Mouse (Mus musculus): ENCODE measurements around the gene Luzp1. TPM values are rescaled to one million over a fixed set of nuclear protein-coding genes. Genes with fewer than 3 reads are reported as not detected.

The Luzp1 gene
- polyA plus RNA-seq, 1 experiment from 2014 or later, result 115 TPM

DNA sequence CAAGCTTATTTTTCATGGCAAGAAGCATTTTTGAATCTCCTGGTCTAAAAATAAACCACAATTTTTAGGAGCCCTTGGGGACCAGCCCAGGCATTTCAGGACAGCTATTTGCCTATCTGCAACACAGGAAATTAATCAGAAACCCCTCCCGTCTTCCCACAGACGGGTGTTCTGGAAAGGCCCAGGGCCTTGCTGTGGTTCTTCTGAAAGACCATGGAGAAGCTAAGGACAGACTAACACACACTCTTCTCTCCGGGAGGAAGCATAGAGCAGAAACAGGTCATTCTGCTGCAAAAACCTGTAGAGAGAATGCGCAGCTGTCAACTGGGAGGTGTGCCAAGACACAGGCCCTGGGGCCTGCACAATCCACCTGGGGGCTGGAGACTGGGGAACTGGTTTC lies 3.3 kb upstream of the Luzp1 start:
- Histone ChIP-seq H3K4me1 (replicated peaks) (peaks cover 36% of the 10 kb centered on the region), H3K9ac (no peak overlapping the region), H3K27me3 (replicated peaks) (no peaks in the 10 kb centered on the region), H3K4me2 (replicated peaks) (no peak overlapping the region), H3K4me3 (replicated peaks) (no peak overlapping the region), H3K36me3 (no peaks in the 10 kb centered on the region), H3K27ac (peak overlapping the region; percentile 15; the same call in 1 of the 2 replicates), H3K9me3 (no peaks in the 10 kb centered on the region)
- ATAC-seq, result no peak
- WGBS, result 38% methylated on average over 4 of the region's 4 CpGs

DNA sequence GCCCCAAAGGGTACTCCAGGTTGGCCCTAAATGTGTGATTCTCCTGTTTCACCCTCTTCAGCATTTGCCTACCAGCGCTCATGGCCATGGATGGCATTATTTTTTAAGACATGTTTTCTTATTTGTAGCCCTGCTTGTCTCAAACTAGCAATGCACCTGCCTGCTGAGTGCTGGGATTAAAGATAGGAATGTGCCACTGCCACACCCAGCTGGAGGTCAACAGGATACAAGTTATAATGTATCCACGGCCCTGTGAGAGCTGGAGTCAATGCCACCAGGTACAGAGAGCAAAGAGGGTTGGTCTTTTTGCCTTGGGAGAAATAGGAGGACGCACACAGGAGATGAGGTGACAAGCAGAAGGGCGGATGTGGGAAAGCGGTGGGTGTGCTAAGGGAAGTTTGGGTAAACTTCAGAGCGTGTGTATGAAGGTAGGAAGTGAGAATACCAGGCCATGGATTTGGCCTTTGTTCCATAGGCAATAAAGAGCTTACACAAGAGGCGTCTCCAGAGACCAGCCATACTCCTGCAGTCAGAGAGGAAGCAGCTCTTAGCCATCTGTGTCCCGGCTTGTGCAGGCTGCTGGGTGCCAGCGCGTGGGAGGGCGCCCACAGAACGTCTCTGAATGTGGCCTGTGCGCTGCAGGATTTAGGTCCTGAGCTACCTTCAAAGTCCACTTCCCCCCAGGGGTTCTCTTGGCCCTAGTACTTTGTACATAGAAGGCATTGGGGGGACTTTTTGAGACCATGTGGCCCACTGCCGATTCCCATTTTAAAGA lies 821 bp upstream of the Luzp1 start:
- ATAC-seq, result peak; percentile 67

DNA sequence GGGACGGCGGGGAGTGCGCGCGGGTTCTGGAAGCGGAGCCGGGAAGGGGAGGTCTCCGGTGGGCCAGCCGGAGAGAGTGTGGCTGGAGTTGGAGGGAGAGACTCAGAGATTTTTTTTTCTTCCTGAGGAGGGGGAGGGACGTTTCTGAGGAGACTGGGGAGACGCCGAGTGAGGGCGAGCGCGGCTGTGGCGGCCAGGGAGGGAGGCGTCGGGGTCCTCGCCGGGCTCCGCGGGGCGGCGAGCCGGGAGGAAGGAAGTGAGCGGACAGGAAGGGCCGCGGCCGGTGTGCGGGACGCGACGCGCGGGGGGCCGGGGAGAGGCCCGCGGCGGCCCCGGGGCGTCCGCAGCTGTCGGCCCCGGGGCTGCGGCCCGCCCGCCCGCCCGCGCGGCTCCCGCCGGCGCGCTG lies 383 bp downstream of the Luzp1 start:
- Histone ChIP-seq H3K27ac (peak overlapping the region; percentile 99), H3K27me3 (replicated peaks) (no peaks in the 10 kb centered on the region), H3K4me1 (replicated peaks) (peaks cover 22% of the 10 kb centered on the region), H3K36me3 (no peaks in the 10 kb centered on the region), H3K9me3 (no peaks in the 10 kb centered on the region), H3K4me2 (replicated peaks) (peak overlapping the region; percentile 60), H3K9ac (peak overlapping the region; percentile 76), H3K4me3 (replicated peaks) (peak overlapping the region; percentile 94)
- WGBS, result under 1% methylated on average over 44 of the region's 55 CpGs
- ATAC-seq, result peak; percentile 78

More for the DNA sequence above, 821 bp upstream of the Luzp1 start:
- peak overlapping the region; percentile 94; the same call in 1 of the 2 replicates for H3K4me3 ChIP-seq (replicated peaks)
- H3K9me3 ChIP-seq, result no peaks in the 10 kb centered on the region
- H3K9ac ChIP-seq, result no peak overlapping the region
- peak overlapping the region; percentile 99 for H3K27ac ChIP-seq
- H3K27me3 ChIP-seq (replicated peaks), result no peaks in the 10 kb centered on the region
- H3K4me1 ChIP-seq (replicated peaks), result peaks cover 25% of the 10 kb centered on the region
- WGBS, result 60% methylated on average over 14 of the region's 14 CpGs
- H3K36me3 ChIP-seq, result no peaks in the 10 kb centered on the region
- peak overlapping the region; percentile 60 for H3K4me2 ChIP-seq (replicated peaks)

DNA sequence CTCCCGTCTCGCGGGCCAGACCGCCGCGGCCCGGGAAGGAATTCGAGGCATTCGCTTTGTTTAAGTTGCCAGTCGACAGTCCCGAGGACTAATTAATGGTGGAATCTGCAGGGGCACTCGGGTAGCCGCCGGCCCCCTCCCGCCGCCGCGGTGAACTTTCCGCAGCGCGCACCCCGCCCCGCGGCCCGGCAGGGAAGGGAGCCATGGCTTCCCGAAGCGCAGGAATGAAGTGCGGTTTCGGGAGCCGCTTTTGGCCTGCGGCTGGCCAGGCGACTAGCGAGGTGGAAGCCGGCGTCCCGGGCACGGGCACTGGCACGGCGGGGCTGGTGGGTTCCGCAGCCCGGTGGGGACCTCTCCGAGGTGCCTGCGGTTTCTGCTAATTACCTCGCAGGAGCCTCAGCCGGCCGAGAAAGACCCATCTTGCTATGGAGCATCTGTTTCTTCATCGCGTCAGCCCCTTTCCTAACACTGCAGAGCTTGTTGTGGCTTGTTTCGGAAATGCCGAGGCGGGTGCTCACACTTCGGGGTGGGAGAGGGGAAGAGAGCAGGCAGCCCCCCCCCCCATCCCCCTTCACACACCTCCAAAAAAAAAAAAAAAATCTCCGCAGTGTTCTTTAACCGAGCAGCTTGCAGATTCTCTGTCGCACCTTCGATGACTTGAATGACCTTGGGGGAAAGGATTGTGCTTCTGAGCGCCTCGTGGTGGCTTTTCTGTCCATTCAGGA lies 948 bp downstream of the Luzp1 start:
- under 1% methylated on average over 58 of the region's 58 CpGs for WGBS
- ATAC-seq, result peak; percentile 33
- Histone ChIP-seq H3K9ac (peak overlapping the region; percentile 76), H3K4me2 (replicated peaks) (peak overlapping the region; percentile 60), H3K4me3 (replicated peaks) (peak overlapping the region; percentile 94), H3K27ac (peak overlapping the region; percentile 99), H3K4me1 (replicated peaks) (peaks cover 20% of the 10 kb centered on the region), H3K36me3 (no peaks in the 10 kb centered on the region), H3K9me3 (no peaks in the 10 kb centered on the region), H3K27me3 (replicated peaks) (no peaks in the 10 kb centered on the region)

DNA sequence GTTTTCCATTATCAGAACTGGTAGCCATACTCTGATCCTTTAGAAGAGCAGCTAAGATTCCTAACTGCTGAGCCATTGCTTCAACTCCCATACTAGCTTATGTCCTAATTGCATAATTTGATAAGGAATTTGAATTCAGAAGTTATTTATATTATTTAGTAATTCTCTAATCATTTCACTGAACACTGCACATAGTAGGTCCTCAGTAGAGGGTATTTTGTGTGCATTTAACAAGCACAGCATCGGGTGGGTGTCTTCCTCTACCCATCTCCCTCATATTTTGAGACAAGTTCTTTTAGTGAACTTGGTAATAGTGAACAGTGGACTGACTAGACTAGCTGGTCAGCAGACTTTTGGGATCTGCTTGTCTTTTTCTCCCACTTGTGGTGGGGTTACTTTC lies 7.1 kb downstream of the Luzp1 start:
- 0 out of 2 replicates have a peak, but pooled peaks cover 3% of the 10 kb centered on the region for H3K4me1 ChIP-seq (replicated peaks)
- no peak overlapping the region for H3K4me2 ChIP-seq (replicated peaks)
- WGBS, result 93% methylated on average over 1 of the region's 1 CpGs
- no peaks in the 10 kb centered on the region for H3K27me3 ChIP-seq (replicated peaks)
- H3K36me3 ChIP-seq, result no peaks in the 10 kb centered on the region
- H3K9me3 ChIP-seq, result no peaks in the 10 kb centered on the region
- H3K9ac ChIP-seq, result no peak overlapping the region
- ATAC-seq, result no peak
- H3K27ac ChIP-seq, result no peak overlapping the region
- no peak overlapping the region for H3K4me3 ChIP-seq (replicated peaks)

DNA sequence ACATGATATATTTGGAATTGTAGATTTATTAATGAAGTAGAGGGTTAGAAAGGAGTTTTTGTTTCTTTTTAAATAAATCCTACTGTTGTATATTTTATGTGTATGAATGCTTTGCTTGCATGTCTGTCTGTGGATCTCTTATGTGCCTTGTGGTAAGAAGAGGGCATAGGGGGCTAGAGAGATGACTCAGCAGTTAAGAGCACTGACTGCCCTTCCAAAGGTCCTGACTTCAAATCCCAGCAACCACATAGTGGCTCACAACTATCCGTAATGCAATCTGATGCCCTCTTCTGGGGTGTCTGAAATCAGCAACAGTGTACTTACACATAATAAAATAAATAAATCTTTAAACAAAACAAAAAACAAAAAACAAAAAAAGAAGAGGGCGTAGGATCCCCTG lies 17.0 kb downstream of the Luzp1 start:
- no peak overlapping the region for H3K4me3 ChIP-seq (replicated peaks)
- no peak overlapping the region for H3K27ac ChIP-seq
- no peak for ATAC-seq
- 91% methylated on average over 2 of the region's 2 CpGs for WGBS
- no peaks in the 10 kb centered on the region for H3K9me3 ChIP-seq
- H3K4me2 ChIP-seq (replicated peaks), result no peak overlapping the region
- H3K4me1 ChIP-seq (replicated peaks), result no peaks in the 10 kb centered on the region
- no peaks in the 10 kb centered on the region for H3K27me3 ChIP-seq (replicated peaks)
- H3K9ac ChIP-seq, result no peak overlapping the region
- no peaks in the 10 kb centered on the region for H3K36me3 ChIP-seq

DNA sequence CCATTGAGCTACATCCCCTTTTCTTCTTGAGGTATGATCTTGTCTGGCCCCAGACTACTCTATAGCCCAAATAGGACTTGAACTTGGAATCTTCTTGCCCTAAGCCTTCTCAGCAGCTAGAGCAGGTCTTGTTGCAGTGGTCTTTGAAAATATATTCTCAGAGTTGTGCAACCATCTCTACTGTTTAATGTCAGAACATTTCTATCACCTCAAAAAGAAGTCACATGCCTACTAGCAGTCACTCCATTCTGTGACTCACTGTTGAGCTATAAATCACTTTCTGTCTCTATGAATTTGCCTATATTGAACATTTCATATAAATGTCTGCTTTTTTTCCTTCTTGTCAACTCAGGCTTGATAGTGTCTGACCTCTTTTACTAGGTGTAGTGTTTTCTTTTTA lies 26.4 kb downstream of the Luzp1 start:
- Histone ChIP-seq H3K9ac (no peak overlapping the region), H3K4me1 (replicated peaks) (peaks cover 4% of the 10 kb centered on the region), H3K4me2 (replicated peaks) (no peak overlapping the region), H3K4me3 (replicated peaks) (no peak overlapping the region), H3K9me3 (no peaks in the 10 kb centered on the region), H3K27ac (no peak overlapping the region), H3K27me3 (replicated peaks) (no peaks in the 10 kb centered on the region), H3K36me3 (no peaks in the 10 kb centered on the region)
- ATAC-seq, result no peak

DNA sequence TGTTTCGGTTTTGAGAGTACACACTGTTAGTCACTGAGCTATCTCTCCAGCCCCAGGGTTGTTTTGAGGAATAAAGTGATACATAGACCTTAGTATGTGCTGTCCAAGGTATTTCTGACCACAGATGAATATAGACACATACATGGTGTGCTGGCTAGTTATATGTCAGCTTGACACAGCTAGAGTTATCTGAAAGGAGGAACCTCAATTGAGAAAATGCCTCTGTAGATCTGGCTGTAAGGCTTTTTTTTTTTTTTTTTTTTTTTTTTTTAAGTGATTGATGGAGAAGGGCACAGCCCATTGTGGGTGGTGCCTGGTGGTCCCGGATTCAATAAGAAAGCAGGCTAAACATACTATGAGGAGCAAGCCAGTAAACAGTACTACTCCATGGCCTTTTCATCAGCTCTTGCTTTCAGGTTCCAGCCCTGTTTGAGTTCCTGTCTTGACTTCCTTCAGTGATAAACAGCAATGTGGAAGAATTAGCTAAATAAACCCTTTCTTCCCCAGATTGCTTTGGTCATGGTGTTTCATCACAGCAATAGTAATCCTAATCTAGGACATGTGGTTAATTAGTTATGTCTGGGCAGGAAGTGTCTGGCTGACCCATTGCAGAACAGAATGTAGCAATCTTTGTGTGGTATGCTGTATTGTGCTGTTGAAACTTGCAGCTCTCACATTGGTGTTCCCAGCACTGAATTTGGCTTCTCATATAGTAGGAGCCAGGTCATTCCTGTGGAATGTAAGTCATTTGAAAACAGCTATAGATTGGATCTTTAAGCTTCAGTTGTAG lies 36.1 kb downstream of the Luzp1 start:
- H3K4me1 ChIP-seq (replicated peaks), result no peaks in the 10 kb centered on the region
- H3K27ac ChIP-seq, result no peak overlapping the region
- 60% methylated on average over 2 of the region's 2 CpGs for WGBS
- no peak overlapping the region for H3K4me2 ChIP-seq (replicated peaks)
- no peaks in the 10 kb centered on the region for H3K9me3 ChIP-seq
- no peak for ATAC-seq
- H3K9ac ChIP-seq, result no peak overlapping the region
- no peaks in the 10 kb centered on the region for H3K36me3 ChIP-seq
- no peak overlapping the region for H3K4me3 ChIP-seq (replicated peaks)
- H3K27me3 ChIP-seq (replicated peaks), result no peaks in the 10 kb centered on the region

DNA sequence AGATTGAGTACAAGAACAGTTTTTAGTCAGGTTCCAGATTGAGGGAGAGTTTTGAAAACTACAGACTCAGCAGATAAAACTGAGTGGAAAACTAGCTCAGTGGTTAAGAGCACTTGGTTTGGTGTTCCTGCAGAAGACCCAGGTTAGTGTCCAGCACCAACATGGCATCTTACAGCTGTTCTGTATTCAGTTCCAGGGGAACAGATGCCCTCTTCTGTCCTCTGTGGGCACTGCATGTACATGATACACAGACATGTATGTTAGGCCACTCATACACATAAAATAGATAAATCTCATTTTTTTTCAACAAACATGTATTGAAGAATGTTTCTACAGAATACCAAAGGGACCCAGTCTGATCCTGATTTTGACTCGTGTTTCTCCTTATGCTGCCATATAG lies 40.3 kb downstream of the Luzp1 start:
- H3K9me3 ChIP-seq, result no peaks in the 10 kb centered on the region
- 80% methylated on average over 1 of the region's 1 CpGs for WGBS
- H3K27ac ChIP-seq, result no peak overlapping the region
- no peak overlapping the region for H3K9ac ChIP-seq
- no peaks in the 10 kb centered on the region for H3K36me3 ChIP-seq
- H3K4me2 ChIP-seq (replicated peaks), result no peak overlapping the region
- H3K4me3 ChIP-seq (replicated peaks), result no peak overlapping the region
- no peak for ATAC-seq
- no peaks in the 10 kb centered on the region for H3K27me3 ChIP-seq (replicated peaks)
- peaks cover 8% of the 10 kb centered on the region; the same call in 1 of the 2 replicates for H3K4me1 ChIP-seq (replicated peaks)

DNA sequence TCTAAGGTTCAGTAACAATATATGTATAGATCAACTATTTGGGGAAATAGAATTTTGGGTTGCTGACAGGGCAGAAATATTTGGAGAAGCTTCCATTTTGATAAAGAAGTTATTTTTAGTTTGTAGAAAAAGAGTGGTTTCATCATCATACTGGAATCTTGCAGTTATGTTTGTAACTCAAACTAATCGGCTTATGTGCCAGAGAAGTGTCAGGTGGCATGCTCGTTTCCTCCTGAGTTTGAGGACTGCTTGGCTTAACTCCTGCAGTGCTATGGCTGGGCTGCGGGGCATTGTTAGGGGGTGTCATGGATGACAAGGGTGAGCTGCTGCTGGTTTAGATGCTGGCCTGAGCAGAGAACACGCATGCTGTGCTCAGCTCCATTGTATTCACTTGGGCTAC lies 42.1 kb downstream of the Luzp1 start:
- ATAC-seq, result no peak
- no peak overlapping the region for H3K4me3 ChIP-seq (replicated peaks)

DNA sequence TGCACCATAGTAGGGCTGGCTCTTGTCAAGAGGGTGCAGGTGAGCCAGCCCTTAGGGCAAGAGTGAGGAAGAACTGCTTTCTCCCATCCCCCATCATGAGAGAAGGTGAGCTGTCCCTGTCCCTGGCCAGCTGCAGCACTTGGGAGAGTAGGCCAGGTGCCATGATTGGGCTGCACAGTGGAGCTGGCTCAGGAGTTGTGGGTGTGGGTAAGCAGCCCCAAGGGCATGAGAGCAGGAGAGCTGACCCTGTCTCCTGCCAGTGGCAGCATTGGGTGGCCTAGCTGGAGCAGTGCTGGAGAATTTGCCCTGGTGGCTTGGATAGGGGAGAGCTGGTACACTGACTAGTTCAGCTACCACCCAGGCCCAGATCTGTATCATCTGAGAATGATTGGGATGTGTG lies 43.3 kb downstream of the Luzp1 start:
- no peaks in the 10 kb centered on the region for H3K36me3 ChIP-seq
- no peak for ATAC-seq
- peaks cover 8% of the 10 kb centered on the region; the same call in 1 of the 2 replicates for H3K4me1 ChIP-seq (replicated peaks)
- no peaks in the 10 kb centered on the region for H3K9me3 ChIP-seq
- no peak overlapping the region for H3K9ac ChIP-seq
- H3K27ac ChIP-seq, result no peak overlapping the region
- no peaks in the 10 kb centered on the region for H3K27me3 ChIP-seq (replicated peaks)
- no peak overlapping the region for H3K4me2 ChIP-seq (replicated peaks)
- no peak overlapping the region for H3K4me3 ChIP-seq (replicated peaks)

More for the DNA sequence above, 42.1 kb downstream of the Luzp1 start:
- Histone ChIP-seq H3K27ac (no peak overlapping the region), H3K9me3 (no peaks in the 10 kb centered on the region), H3K4me1 (replicated peaks) (peaks cover 8% of the 10 kb centered on the region; the same call in 1 of the 2 replicates), H3K36me3 (no peaks in the 10 kb centered on the region), H3K27me3 (replicated peaks) (no peaks in the 10 kb centered on the region), H3K4me2 (replicated peaks) (no peak overlapping the region), H3K9ac (no peak overlapping the region)
- 52% methylated on average over 4 of the region's 4 CpGs for WGBS

DNA sequence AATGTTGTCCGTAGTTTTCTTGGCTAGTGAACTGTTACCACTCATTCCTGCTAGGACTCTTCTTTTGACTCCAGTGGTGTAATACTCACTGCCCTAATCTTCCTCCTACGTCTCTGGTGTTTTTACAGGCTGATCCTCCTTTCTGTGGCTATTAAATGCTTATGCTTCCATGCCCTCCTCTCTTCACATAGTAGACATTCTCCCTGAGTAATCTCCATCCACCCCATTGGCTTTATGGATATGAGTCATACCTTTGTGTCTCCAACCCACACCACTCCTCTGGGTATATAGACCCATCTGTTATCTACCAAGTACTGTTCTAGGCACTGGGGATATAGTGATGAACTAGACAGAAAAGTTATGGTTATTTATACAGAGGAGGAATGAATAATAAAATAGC lies 48.6 kb downstream of the Luzp1 start:
- WGBS, result 82% methylated on average over 2 of the region's 2 CpGs

More for the DNA sequence above, 48.6 kb downstream of the Luzp1 start:
- Histone ChIP-seq H3K36me3 (no peaks in the 10 kb centered on the region), H3K27me3 (replicated peaks) (no peaks in the 10 kb centered on the region), H3K4me2 (replicated peaks) (no peak overlapping the region), H3K4me1 (replicated peaks) (no peaks in the 10 kb centered on the region), H3K27ac (no peak overlapping the region), H3K4me3 (replicated peaks) (no peak overlapping the region), H3K9me3 (no peaks in the 10 kb centered on the region), H3K9ac (no peak overlapping the region)
- no peak for ATAC-seq
